Mouse (Mus musculus) ES-Bruce4 (cell line): ENCODE data around the gene March1. TPM values are rescaled to one million over a fixed set of nuclear protein-coding genes. Genes with fewer than 3 reads are reported as not detected.

Experiments used
- H3K27ac ChIP-seq: 2 replicates; pipeline ENCODE4 v1.5.1; 2012; ENCODE audit warnings: low read length, inconsistent platforms; ENCODE audit not compliant: insufficient read depth
- H3K27me3 ChIP-seq: 2 replicates; pipeline ENCODE4 v1.6.1; 2012; ENCODE audit warnings: mild to moderate bottlenecking, low read length, inconsistent platforms; ENCODE audit not compliant: control insufficient read depth, poor library complexity, insufficient read depth, severe bottlenecking
- H3K36me3 ChIP-seq: 2 replicates; pipeline ENCODE4 v1.6.1; 2012; ENCODE audit warnings: inconsistent platforms, mild to moderate bottlenecking, low read length, moderate library complexity; ENCODE audit not compliant: control insufficient read depth, poor library complexity, insufficient read depth, severe bottlenecking
- H3K4me1 ChIP-seq: one replicate; pipeline ENCODE4 v1.8.1; 2011; ENCODE audit warnings: low read length; ENCODE audit not compliant: control insufficient read depth, insufficient read depth
- H3K4me3 ChIP-seq: 2 replicates; pipeline ENCODE4 v1.5.1; 2011; ENCODE audit warnings: low read depth, mild to moderate bottlenecking, low read length
- H3K9ac ChIP-seq: 2 replicates; pipeline ENCODE4 v1.6.1; 2012; ENCODE audit warnings: low read depth, mild to moderate bottlenecking, inconsistent platforms; ENCODE audit not compliant: poor library complexity, severe bottlenecking
- H3K9me3 ChIP-seq: replicated peaks from 2 replicates; pipeline ENCODE4 v1.6.1; 2012; ENCODE audit warnings: mild to moderate bottlenecking, low read length, inconsistent platforms; ENCODE audit not compliant: control insufficient read depth, poor library complexity, insufficient read depth, severe bottlenecking
- CTCF ChIP-seq: IDR thresholded peaks from one replicate; pipeline ENCODE4 v1.8.1; 2011; ENCODE audit warnings: low read depth, low read length
- EP300 ChIP-seq: IDR thresholded peaks from 2 replicates; pipeline ENCODE4 v1.6.1; 2011; ENCODE audit warnings: low read depth, low read length; ENCODE audit not compliant: insufficient read depth
- POLR2A ChIP-seq: IDR thresholded peaks from one replicate; pipeline ENCODE4 v1.8.1; 2011; ENCODE audit warnings: low read length; ENCODE audit not compliant: insufficient read depth
- polyA plus RNA-seq: library from polyadenylated mRNA; stranded (reverse); fragments of >200 nt; gene quantifications from 2 replicates; pipeline ENCODE4 v1.2.4, GENCODE M21; 2011; ENCODE audit warnings: low read depth; ENCODE audit not compliant: missing spikeins, insufficient read depth, insufficient read length

Gene March1
- polyA plus RNA-seq, 1 experiment = not detected

DNA sequence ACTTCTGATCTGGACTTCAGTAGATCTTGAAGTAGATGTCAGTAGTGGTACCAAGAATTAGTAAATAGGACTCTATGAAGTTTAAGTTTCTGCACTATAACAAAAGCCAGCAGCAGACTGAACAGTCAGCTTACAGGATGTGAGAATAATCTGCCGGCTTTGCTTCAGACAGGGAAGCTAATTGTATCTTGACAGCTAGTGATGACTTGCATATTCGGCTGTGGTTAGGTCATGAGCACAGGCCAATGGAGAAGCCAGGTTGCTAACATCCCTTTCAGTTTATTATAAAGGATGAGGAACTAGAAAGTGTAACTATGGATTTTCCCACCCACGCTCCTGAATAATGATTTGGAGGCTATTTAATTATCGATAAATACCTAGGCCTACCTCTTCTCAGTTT lies 872.9 kb downstream of the March1 start:
- Histone ChIP-seq H3K36me3 (no peaks in the 10 kb centered on the region), H3K9ac (no peak overlapping the region), H3K27ac (no peak overlapping the region), H3K27me3 (no peaks in the 10 kb centered on the region), H3K4me3 (no peak overlapping the region), H3K9me3 (no peaks in the 10 kb centered on the region), H3K4me1 (no peaks in the 10 kb centered on the region)
- TF ChIP-seq EP300 = no peak
- no peak for TF ChIP-seq POLR2A
- no peak for TF ChIP-seq CTCF

DNA sequence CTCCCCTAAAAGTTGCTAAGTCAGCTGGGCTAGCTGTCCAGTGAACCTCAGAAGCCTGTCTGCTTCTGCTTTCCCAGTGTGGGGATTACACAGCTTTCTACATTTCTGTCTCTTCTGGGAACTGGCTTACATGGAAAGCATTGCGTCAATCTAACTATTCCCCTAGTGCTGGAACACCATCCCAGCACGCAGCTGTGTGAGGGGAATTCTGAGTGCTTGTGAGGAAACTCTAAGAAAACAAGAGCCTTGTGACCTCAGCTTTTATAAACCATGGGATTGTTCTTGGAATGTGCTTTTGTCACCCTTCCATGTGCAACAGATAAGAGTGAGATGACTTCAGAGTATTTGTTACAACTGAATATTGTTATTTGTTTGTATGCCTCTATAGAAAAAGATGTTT lies 876.8 kb downstream of the March1 start:
- no peak for TF ChIP-seq POLR2A
- TF ChIP-seq CTCF = no peak
- no peak for TF ChIP-seq EP300
- 0 out of 2 replicates have a peak, but pooled peaks cover 1% of the 10 kb centered on the region for H3K27me3 ChIP-seq
- no peaks in the 10 kb centered on the region for H3K4me1 ChIP-seq
- no peak overlapping the region for H3K27ac ChIP-seq
- no peaks in the 10 kb centered on the region for H3K36me3 ChIP-seq
- no peak overlapping the region for H3K9ac ChIP-seq
- H3K9me3 ChIP-seq = no peaks in the 10 kb centered on the region
- H3K4me3 ChIP-seq = no peak overlapping the region

DNA sequence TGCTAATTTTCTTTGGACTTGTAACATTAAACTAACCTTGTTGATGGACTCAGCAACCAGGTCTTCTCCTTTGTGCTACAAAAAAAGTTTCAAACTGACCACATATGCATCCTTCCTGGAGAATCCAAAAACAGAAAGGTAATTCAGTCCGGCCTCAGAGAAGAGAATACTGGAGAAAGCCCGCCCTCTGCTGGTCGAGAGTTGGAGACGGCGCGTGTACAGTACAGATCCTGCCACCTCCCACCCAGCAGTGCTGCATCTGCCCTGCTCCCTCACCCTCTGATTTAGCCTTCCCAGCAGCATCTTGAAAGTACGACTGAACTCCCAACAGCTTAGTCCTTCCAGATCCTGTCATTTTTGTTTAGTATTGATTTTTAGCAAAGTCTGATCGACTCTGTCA lies 878.0 kb downstream of the March1 start:
- 0 out of 2 replicates have a peak, but pooled peaks cover 1% of the 10 kb centered on the region for H3K27me3 ChIP-seq
- no peak overlapping the region for H3K4me3 ChIP-seq
- H3K9ac ChIP-seq = no peak overlapping the region
- no peaks in the 10 kb centered on the region for H3K9me3 ChIP-seq
- H3K36me3 ChIP-seq = no peaks in the 10 kb centered on the region
- no peak overlapping the region for H3K27ac ChIP-seq
- TF ChIP-seq CTCF = peak; percentile 83
- no peak for TF ChIP-seq POLR2A
- H3K4me1 ChIP-seq = no peaks in the 10 kb centered on the region

DNA sequence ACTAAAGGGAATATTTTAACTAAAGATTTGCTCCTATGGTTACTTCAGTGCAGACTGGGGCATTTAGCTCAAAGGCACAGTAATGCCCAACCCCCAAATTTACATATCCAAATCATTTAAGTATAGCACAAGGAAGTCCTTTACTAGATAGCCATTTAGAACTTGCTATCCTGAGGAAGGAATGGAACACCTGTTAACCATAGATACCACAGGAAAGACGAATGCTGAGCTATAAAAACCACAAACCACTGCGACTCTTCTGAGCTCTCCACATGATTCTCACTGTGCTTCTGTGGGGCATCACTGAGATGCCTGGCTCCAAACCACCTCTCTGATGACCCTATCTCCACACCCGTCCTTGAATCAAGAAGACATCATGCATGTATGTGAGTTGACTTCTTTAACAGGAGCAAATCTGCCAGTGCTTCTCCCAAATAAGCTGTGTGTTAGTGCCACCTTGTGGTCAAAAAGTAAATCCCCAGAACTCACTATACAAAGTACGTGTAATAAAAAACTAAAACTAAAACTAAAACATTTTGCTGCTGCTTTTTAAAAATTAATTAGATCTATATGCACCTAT lies 879.4 kb downstream of the March1 start:
- H3K9me3 ChIP-seq = no peaks in the 10 kb centered on the region
- H3K9ac ChIP-seq = no peak overlapping the region
- H3K4me3 ChIP-seq = no peak overlapping the region
- no peak overlapping the region for H3K27ac ChIP-seq
- TF ChIP-seq CTCF (no peak), EP300 (no peak), POLR2A (no peak)
- H3K36me3 ChIP-seq = no peaks in the 10 kb centered on the region
- 0 out of 2 replicates have a peak, but pooled peaks cover 1% of the 10 kb centered on the region for H3K27me3 ChIP-seq
- H3K4me1 ChIP-seq = no peaks in the 10 kb centered on the region

DNA sequence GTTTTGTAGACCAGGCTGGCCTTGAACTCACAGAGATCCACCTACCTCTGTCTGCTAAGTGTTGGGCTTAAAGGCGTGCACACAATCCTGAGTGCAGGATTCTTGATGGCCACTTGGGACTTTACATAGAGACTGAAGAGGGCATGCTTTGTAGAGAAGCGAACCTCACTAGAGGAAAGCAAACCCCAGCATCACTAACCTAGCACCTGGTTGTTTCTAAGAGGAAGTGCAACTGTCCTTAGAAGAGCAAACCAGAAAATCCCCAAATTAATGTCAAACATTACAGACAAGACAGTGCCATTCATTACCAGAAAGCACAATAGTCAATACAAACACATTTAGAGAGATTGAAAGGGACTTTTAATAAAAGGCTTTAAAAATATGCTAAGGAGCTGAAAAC lies 885.7 kb downstream of the March1 start:
- Histone ChIP-seq H3K27me3 (no peaks in the 10 kb centered on the region), H3K4me3 (no peak overlapping the region), H3K36me3 (no peaks in the 10 kb centered on the region), H3K9ac (no peak overlapping the region), H3K9me3 (no peaks in the 10 kb centered on the region), H3K27ac (no peak overlapping the region), H3K4me1 (no peaks in the 10 kb centered on the region)
- TF ChIP-seq EP300 (no peak), CTCF (no peak), POLR2A (no peak)

DNA sequence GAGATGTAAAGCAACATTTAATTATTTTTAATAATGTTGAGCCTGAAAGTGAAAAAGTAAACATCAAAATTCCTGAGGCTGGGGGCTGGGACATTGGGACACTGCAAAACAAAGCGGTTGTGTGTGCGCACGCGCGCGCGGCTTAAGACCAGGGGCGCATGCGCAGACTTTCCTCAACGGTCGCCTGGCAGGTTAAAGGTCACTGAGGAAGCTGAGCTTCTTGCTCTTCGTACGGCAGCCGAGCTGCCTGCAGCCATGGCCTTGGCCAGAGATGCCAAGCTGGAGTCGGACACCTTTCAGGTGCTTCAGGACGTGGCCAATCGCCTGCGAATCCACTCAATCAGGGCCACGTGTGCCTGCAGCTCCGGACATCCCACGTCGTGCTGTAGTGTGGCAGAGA lies 893.8 kb downstream of the March1 start, which contains the start of gene Tktl2:
Gene Tktl2 (plus strand): TSS at position 220 of the 400 bp plus-strand sequence.
- no peaks in the 10 kb centered on the region for H3K4me1 ChIP-seq

More for the DNA sequence above, 893.8 kb downstream of the March1 start, which contains the start of gene Tktl2:
- H3K27ac ChIP-seq = no peak within 1 kb of the TSS
- H3K36me3 ChIP-seq = no peaks in the 10 kb centered on the region
- H3K9ac ChIP-seq = no peak within 1 kb of the TSS
- no peaks in the 10 kb centered on the region for H3K27me3 ChIP-seq
- peak within 1 kb of the TSS; percentile 10 for H3K4me3 ChIP-seq
- no peaks in the 10 kb centered on the region for H3K9me3 ChIP-seq
- no peak for TF ChIP-seq CTCF
